Mouse (Mus musculus): ENCODE data around the gene Nedd9. TPM values are rescaled to one million over a fixed set of nuclear protein-coding genes. Genes with fewer than 3 reads are reported as not detected.

Nedd9 gene
- 331 to 369 TPM (median 356 TPM) in 4 replicates for total RNA-seq (2023)

GRCm38 (mm10) chr13:41486606-41487408 lies at the start of gene Nedd9:
Gene Nedd9, minus strand, starts transcription at chr13:41487362.

GRCm38 (mm10) chr13:41273927-41274650 lies 213.1 kb downstream of the Nedd9 start, which contains the start of gene Gm17364:
Gene Gm17364, minus strand, starts transcription at chr13:41273977.

Other genes starting within 250 kb of the Nedd9 start
- 3.6 to 5.4 TPM (median 4.3 TPM) in 4 replicates for gene Smim13, start 237.5 kb downstream of the Nedd9 start, total RNA-seq (2023)
- gene Gm17364, start 213.4 kb downstream of the Nedd9 start, total RNA-seq (2023) = not detected in 4 replicates
- 15.5 to 17.6 TPM (median 16.6 TPM) in 4 replicates for gene Tmem170b, start 118.5 kb upstream of the Nedd9 start, total RNA-seq (2023)